Mouse (Mus musculus): Measurements from ENCODE around the gene Kat6b. TPM values are rescaled to one million over a fixed set of nuclear protein-coding genes. Genes with fewer than 3 reads are reported as not detected.

Gene Kat6b
- polyA plus RNA-seq, 1 experiment, result 9.5 TPM

DNA sequence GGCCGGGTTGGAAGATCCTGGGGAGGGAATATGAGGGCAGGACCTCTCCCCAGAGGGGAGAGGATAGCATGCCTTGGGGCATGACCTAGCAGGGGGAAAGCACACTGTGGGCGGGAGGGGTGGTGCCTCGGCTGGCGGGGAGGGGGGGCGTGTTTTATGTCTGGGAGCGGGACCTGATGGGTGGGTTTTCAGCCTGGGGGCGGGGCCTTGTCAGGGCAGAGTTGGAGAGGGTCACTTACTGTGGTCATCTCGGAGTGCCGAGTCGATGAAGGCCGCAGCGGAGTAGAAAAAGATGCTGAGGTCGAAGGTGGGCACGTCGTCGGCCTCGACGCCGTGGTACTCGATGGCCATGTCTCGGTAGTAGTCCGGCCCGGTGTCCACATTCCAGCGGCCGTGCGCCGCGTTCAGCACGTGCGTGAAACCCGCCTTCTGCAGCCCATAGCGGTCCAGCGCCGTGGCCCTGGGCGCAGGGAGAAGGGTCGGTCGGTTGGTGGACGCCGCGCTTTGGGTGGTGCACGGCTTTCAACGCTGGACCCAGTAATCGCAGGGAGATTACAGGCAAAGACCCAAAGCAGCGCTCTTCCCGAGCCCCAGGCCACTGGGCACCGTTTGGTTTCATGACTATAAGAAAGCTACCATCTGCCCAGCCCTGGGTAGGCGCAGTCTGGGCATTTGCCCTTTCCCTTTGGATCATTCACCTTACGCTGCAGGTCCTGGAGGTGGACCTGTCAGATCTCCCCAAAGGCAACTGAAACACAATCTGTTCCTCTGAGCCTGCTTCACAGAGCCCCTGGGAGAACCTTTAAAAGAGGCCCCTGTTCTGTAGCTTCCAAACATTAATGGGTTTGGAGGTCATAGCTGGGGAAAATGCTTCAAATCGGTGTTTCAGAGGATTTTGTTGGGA is 205.4 kb downstream of the Kat6b start:
- no peak overlapping the region for H3K27ac ChIP-seq (ENCODE audit: insufficient read depth, low read depth, low read length)
- H3K36me3 ChIP-seq (ENCODE audit: control insufficient read depth, insufficient read depth, low read length), result no peaks in the 10 kb centered on the region
- 23% methylated on average over 49 of the region's 49 CpGs for WGBS
- no peaks in the 10 kb centered on the region; the same call in 1 of the 2 replicates for H3K4me1 ChIP-seq (ENCODE audit: control insufficient read depth, insufficient read depth, low read length)
- no peaks in the 10 kb centered on the region for H3K27me3 ChIP-seq (replicated peaks; ENCODE audit: control insufficient read depth, insufficient read depth, low read length)
- TF ChIP-seq POLR2A (IDR thresholded peaks at IDR 0.05; ENCODE audit: low read depth, low read length), result no peak
- no peak for TF ChIP-seq CTCF (conservative IDR thresholded peaks at IDR 0.05; ENCODE audit: insufficient read depth, insufficient read length, low read depth, low read length)
- H3K4me3 ChIP-seq (ENCODE audit: insufficient read depth, low read depth, low read length), result no peak overlapping the region
- no peak for DNase-seq

DNA sequence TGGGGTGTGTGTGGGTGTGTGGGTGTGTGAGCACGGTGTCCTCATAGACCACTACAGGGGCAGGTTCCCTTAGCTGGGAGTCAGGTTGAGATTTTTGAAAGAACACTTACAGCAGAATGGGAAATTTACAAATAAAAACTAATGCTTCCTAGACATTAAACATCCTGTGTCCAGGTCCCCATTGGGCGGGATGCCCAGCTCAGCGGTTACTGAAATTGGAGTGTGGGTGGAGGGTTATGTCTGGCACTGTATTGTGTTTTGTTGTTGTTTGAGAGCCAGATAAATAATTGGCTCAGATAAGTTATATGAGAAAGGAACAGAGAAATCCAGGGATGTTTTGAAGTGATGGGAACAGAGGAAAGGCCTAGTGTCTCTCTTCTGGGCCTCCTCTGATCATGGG is 209.8 kb downstream of the Kat6b start:
- DNase-seq, result no peak
- H3K27ac ChIP-seq (ENCODE audit: insufficient read depth, low read depth, low read length), result no peak overlapping the region
- TF ChIP-seq CTCF (conservative IDR thresholded peaks at IDR 0.05; ENCODE audit: insufficient read depth, insufficient read length, low read depth, low read length), result no peak
- TF ChIP-seq POLR2A (IDR thresholded peaks at IDR 0.05; ENCODE audit: low read depth, low read length), result no peak
- H3K4me1 ChIP-seq (ENCODE audit: control insufficient read depth, insufficient read depth, low read length), result no peaks in the 10 kb centered on the region; the same call in 1 of the 2 replicates
- WGBS, result 76% methylated on average over 3 of the region's 3 CpGs
- no peaks in the 10 kb centered on the region for H3K27me3 ChIP-seq (replicated peaks; ENCODE audit: control insufficient read depth, insufficient read depth, low read length)
- H3K36me3 ChIP-seq (ENCODE audit: control insufficient read depth, insufficient read depth, low read length), result no peaks in the 10 kb centered on the region
- H3K4me3 ChIP-seq (ENCODE audit: insufficient read depth, low read depth, low read length), result no peak overlapping the region

DNA sequence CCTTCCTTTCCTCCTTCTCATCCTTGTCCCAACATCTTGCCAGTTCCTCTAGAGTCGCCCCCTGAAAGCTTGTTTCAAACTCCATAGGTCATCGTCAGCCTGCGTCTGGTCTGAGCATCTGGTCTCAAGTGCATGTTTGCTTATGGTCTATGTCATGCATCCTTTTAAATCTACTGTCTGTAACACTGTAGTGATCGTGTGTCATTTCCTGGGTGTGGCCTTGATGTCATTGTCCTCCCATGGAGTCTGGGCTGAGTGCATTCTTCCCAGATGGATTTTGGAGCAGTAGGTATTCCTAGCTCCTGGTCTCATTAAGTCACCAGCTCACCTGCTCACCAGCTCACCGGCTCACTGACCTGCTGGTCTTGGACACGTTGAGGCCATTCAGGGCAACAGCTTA is 213.8 kb downstream of the Kat6b start:
- DNase-seq, result no peak
- Histone ChIP-seq H3K4me1 (ENCODE audit: control insufficient read depth, insufficient read depth, low read length) (peaks cover 5% of the 10 kb centered on the region), H3K27ac (ENCODE audit: insufficient read depth, low read depth, low read length) (no peak overlapping the region), H3K4me3 (ENCODE audit: insufficient read depth, low read depth, low read length) (no peak overlapping the region), H3K36me3 (ENCODE audit: control insufficient read depth, insufficient read depth, low read length) (no peaks in the 10 kb centered on the region), H3K27me3 (replicated peaks; ENCODE audit: control insufficient read depth, insufficient read depth, low read length) (no peaks in the 10 kb centered on the region)
- no peak for TF ChIP-seq CTCF (conservative IDR thresholded peaks at IDR 0.05; ENCODE audit: insufficient read depth, insufficient read length, low read depth, low read length)
- no peak for TF ChIP-seq POLR2A (IDR thresholded peaks at IDR 0.05; ENCODE audit: low read depth, low read length)
- WGBS, result 72% methylated on average over 6 of the region's 6 CpGs

DNA sequence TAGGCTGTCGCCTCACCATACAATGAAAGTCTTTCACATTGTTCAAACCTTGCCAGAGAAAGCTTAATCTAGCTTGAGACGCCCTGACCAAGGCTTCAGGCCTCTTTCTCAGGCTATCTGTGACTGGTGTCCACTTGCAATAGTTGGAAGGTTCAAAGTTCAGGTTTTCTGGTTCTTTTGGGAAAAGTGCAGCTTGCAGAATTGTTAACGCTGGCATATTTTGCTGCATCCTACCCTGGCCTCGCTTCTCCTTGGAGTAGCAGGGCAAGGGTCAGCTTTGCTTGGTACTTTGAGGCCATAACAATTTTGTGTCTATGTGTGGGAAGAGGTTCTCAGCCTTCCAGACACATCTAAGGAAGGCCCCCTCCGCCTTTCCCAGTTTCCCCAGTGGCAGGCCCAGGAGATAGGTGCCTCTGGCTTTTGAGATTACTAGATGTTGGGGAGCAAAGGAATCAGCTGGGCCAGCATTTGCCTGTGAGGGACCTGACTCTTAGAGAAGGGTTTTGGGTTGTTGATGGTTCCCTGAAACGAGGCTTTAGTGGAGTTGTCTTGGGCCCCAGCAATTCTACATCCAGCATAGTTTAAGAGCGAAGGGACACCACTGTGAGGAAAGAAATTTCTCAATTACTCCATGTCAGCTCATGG is 215.1 kb downstream of the Kat6b start:
- H3K36me3 ChIP-seq (ENCODE audit: control insufficient read depth, insufficient read depth, low read length), result no peaks in the 10 kb centered on the region
- TF ChIP-seq CTCF (conservative IDR thresholded peaks at IDR 0.05; ENCODE audit: insufficient read depth, insufficient read length, low read depth, low read length) (no peak), POLR2A (IDR thresholded peaks at IDR 0.05; ENCODE audit: low read depth, low read length) (no peak)
- peaks cover 5% of the 10 kb centered on the region for H3K4me1 ChIP-seq (ENCODE audit: control insufficient read depth, insufficient read depth, low read length)
- H3K4me3 ChIP-seq (ENCODE audit: insufficient read depth, low read depth, low read length), result no peak overlapping the region
- DNase-seq, result peak; percentile 87
- no peaks in the 10 kb centered on the region for H3K27me3 ChIP-seq (replicated peaks; ENCODE audit: control insufficient read depth, insufficient read depth, low read length)
- 77% methylated on average over 7 of the region's 7 CpGs for WGBS
- H3K27ac ChIP-seq (ENCODE audit: insufficient read depth, low read depth, low read length), result peak overlapping the region; percentile 48

DNA sequence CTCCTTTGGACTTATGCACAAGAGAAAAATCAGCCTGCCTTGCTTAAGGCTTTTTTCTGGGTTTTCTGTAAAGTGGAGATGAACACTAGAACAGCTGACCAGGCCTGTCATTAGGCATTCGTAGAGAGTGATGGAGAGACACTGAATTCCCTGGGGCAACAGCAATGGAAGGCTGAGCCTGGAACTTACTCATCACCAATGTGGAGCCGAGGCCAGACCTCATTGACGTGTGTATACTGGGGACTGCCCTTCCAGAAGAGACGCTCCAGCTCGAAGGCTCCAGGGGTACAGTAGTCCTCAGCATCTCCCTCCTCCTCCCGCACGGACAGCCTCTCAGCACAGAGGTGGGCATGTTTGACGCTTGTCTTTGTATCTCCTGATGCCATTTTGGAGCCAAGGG is 221.5 kb downstream of the Kat6b start:
- H3K4me3 ChIP-seq (ENCODE audit: insufficient read depth, low read depth, low read length), result no peak overlapping the region
- WGBS, result 88% methylated on average over 8 of the region's 8 CpGs
- TF ChIP-seq POLR2A (IDR thresholded peaks at IDR 0.05; ENCODE audit: low read depth, low read length), result no peak
- H3K27ac ChIP-seq (ENCODE audit: insufficient read depth, low read depth, low read length), result no peak overlapping the region
- H3K36me3 ChIP-seq (ENCODE audit: control insufficient read depth, insufficient read depth, low read length), result no peaks in the 10 kb centered on the region
- no peak for DNase-seq
- no peaks in the 10 kb centered on the region for H3K4me1 ChIP-seq (ENCODE audit: control insufficient read depth, insufficient read depth, low read length)
- H3K27me3 ChIP-seq (replicated peaks; ENCODE audit: control insufficient read depth, insufficient read depth, low read length), result no peaks in the 10 kb centered on the region

DNA sequence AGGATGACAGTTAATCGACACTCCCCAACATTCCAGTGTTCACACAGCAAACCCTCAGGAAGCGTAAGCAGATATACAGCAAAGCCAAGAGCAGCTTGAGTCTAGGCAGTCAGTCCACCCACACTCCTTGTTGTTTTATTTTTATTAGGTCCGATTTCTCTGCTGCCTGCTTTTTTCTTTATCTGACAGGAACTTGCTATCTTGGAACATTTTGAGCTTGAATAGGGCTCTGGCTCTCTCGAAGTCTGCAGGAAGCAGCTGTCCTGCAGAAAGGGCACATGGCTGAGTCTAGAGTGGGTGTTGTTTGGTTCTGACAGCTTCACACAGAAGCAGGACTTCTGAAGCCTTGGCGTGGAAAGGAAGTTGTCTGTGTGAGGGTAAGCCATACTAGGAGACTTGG is 222.0 kb downstream of the Kat6b start:
- no peaks in the 10 kb centered on the region for H3K27me3 ChIP-seq (replicated peaks; ENCODE audit: control insufficient read depth, insufficient read depth, low read length)
- DNase-seq, result peak; percentile 21
- H3K27ac ChIP-seq (ENCODE audit: insufficient read depth, low read depth, low read length), result no peak overlapping the region
- 38% methylated on average over 5 of the region's 5 CpGs for WGBS
- H3K4me3 ChIP-seq (ENCODE audit: insufficient read depth, low read depth, low read length), result no peak overlapping the region
- no peaks in the 10 kb centered on the region for H3K4me1 ChIP-seq (ENCODE audit: control insufficient read depth, insufficient read depth, low read length)
- no peaks in the 10 kb centered on the region for H3K36me3 ChIP-seq (ENCODE audit: control insufficient read depth, insufficient read depth, low read length)
- TF ChIP-seq POLR2A (IDR thresholded peaks at IDR 0.05; ENCODE audit: low read depth, low read length), result no peak
- no peak for TF ChIP-seq CTCF (conservative IDR thresholded peaks at IDR 0.05; ENCODE audit: insufficient read depth, insufficient read length, low read depth, low read length)

DNA sequence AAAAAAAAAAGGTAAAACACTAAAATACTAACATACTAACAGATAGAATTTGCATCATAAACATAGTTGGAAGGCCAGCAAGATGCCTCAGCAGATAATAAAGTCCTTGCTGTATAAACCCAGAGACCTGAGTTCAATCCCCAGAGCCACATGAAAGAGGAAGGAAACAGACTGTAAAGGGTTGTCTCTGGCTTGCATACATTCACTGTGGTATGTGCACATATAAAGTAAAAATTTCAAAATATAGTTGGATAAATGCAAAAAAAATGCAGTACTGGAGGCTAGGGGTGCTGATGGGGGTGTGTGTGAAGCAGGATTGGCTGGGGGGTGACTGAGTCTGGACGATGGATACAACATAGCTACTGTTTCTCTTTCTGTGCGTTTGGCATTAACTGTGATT is 224.2 kb downstream of the Kat6b start:
- Histone ChIP-seq H3K27me3 (replicated peaks; ENCODE audit: control insufficient read depth, insufficient read depth, low read length) (no peaks in the 10 kb centered on the region), H3K36me3 (ENCODE audit: control insufficient read depth, insufficient read depth, low read length) (no peaks in the 10 kb centered on the region), H3K27ac (ENCODE audit: insufficient read depth, low read depth, low read length) (no peak overlapping the region), H3K4me3 (ENCODE audit: insufficient read depth, low read depth, low read length) (no peak overlapping the region), H3K4me1 (ENCODE audit: control insufficient read depth, insufficient read depth, low read length) (no peaks in the 10 kb centered on the region)
- TF ChIP-seq POLR2A (IDR thresholded peaks at IDR 0.05; ENCODE audit: low read depth, low read length), result no peak
- no peak for TF ChIP-seq CTCF (conservative IDR thresholded peaks at IDR 0.05; ENCODE audit: insufficient read depth, insufficient read length, low read depth, low read length)
- 90% methylated on average over 2 of the region's 2 CpGs for WGBS
- no peak for DNase-seq

Data from kidney, adult 2 months (tissue).